Mouse (Mus musculus) limb, embryonic 13.5 days (tissue): Measurements from ENCODE around the gene Vmn2r83. TPM values are rescaled to one million over a fixed set of nuclear protein-coding genes. Genes with fewer than 3 reads are reported as not detected.

Source experiments
- ATAC-seq: fragments of 200-750 bp; cut with Nextera tagmentation; 2 replicates; pipeline ENCODE4 v1.8.0; 2017; ENCODE audit warnings: low read depth, moderate number of reproducible peaks, moderate TSS enrichment; ENCODE audit not compliant: low FRiP score
- H3K27ac ChIP-seq: fragments of 300-500 bp; sonication (generic); 2 replicates; pipeline ENCODE4 v1.5.1; 2015; ENCODE audit warnings: inconsistent platforms, mild to moderate bottlenecking, moderate library complexity
- H3K27me3 ChIP-seq: fragments of 300-500 bp; sonication (generic); 2 replicates; pipeline ENCODE4 v1.6.1; 2015; ENCODE audit warnings: mild to moderate bottlenecking, inconsistent platforms
- H3K36me3 ChIP-seq: fragments of 300-500 bp; sonication (generic); 2 replicates; pipeline ENCODE4 v1.6.1; 2015; ENCODE audit warnings: inconsistent platforms, mild to moderate bottlenecking, moderate library complexity
- H3K4me1 ChIP-seq: fragments of 300-500 bp; sonication (generic); 2 replicates; pipeline ENCODE4 v1.6.1; 2015; ENCODE audit warnings: inconsistent platforms
- H3K4me2 ChIP-seq: fragments of 300-500 bp; sonication (generic); replicated peaks from 2 replicates; pipeline ENCODE4 v1.6.1; 2015; ENCODE audit warnings: inconsistent platforms, mild to moderate bottlenecking, moderate library complexity
- H3K4me3 ChIP-seq: fragments of 300-500 bp; sonication (generic); 2 replicates; pipeline ENCODE4 v1.5.1; 2015; ENCODE audit warnings: moderate library complexity, mild to moderate bottlenecking, inconsistent platforms
- H3K9ac ChIP-seq: fragments of 300-500 bp; sonication (generic); 2 replicates; pipeline ENCODE4 v1.6.1; 2015; ENCODE audit warnings: mild to moderate bottlenecking, inconsistent platforms
- H3K9me3 ChIP-seq: fragments of 300-500 bp; sonication (generic); 2 replicates; pipeline ENCODE4 v1.6.1; 2016; ENCODE audit warnings: inconsistent platforms
- WGBS: fragments of 180-500 bp; shearing (Covaris S2); methylation state at CpG from one replicate; pipeline ENCODE4 v1.1.7; 2015; 5-methylcytosine and 5-hydroxymethylcytosine counted together
- polyA plus RNA-seq: library from polyadenylated mRNA; unstranded; fragments of >200 nt; fragmentation: Nextera tagmentation; extraction: Ambion mirVana; gene quantifications from 2 replicates; pipeline ENCODE4 v1.2.1, GENCODE M21; 2015

Vmn2r83 gene
- polyA plus RNA-seq, 1 experiment from 2014 or later, result not detected

GRCm38 (mm10) chr10:79530241-79530640 lies 61.7 kb downstream of the Vmn2r83 start:
- H3K27me3 ChIP-seq, result no peaks in the 10 kb centered on the region
- no peak overlapping the region for H3K4me3 ChIP-seq
- no peak overlapping the region for H3K9ac ChIP-seq
- WGBS, result 72% methylated on average over 8 of the region's 8 CpGs
- H3K36me3 ChIP-seq, result peaks cover 35% of the 10 kb centered on the region
- no peaks in the 10 kb centered on the region for H3K9me3 ChIP-seq
- H3K4me1 ChIP-seq, result peaks cover 14% of the 10 kb centered on the region; the same call in 1 of the 2 replicates
- no peak overlapping the region for H3K4me2 ChIP-seq
- ATAC-seq, result no peak
- H3K27ac ChIP-seq, result no peak overlapping the region

- peaks cover 14% of the 10 kb centered on the region; the same call in 1 of the 2 replicates for H3K4me1 ChIP-seq
- H3K36me3 ChIP-seq, result peaks cover 30% of the 10 kb centered on the region
- H3K9me3 ChIP-seq, result no peaks in the 10 kb centered on the region
- H3K27me3 ChIP-seq, result no peaks in the 10 kb centered on the region
- H3K9ac ChIP-seq, result no peak overlapping the region; the same call in 1 of the 2 replicates
- no peak overlapping the region for H3K4me3 ChIP-seq
- 92% methylated on average over 13 of the region's 13 CpGs for WGBS
- no peak overlapping the region for H3K27ac ChIP-seq
- no peak for ATAC-seq
- H3K4me2 ChIP-seq, result no peak overlapping the region
These were observed 62.2 kb downstream of the Vmn2r83 start for GRCm38 (mm10) chr10:79530721-79531120.

- no peaks in the 10 kb centered on the region for H3K27me3 ChIP-seq
- WGBS, result 81% methylated on average over 3 of the region's 3 CpGs
- H3K36me3 ChIP-seq, result peaks cover 23% of the 10 kb centered on the region
- H3K9me3 ChIP-seq, result no peaks in the 10 kb centered on the region
- no peak overlapping the region for H3K4me3 ChIP-seq
- H3K4me1 ChIP-seq, result peaks cover 14% of the 10 kb centered on the region; the same call in 1 of the 2 replicates
- H3K9ac ChIP-seq, result no peak overlapping the region
- no peak overlapping the region for H3K27ac ChIP-seq
- ATAC-seq, result no peak
- H3K4me2 ChIP-seq, result no peak overlapping the region
These were observed 63.1 kb downstream of the Vmn2r83 start for GRCm38 (mm10) chr10:79531593-79531992.

- Histone ChIP-seq H3K4me3 (peak overlapping the region; percentile 68), H3K36me3 (peaks cover 12% of the 10 kb centered on the region), H3K27ac (no peak overlapping the region), H3K9ac (peak overlapping the region; percentile 79), H3K27me3 (no peaks in the 10 kb centered on the region), H3K4me2 (peak overlapping the region; percentile 96), H3K4me1 (peaks cover 14% of the 10 kb centered on the region; the same call in 1 of the 2 replicates), H3K9me3 (no peaks in the 10 kb centered on the region)
- WGBS, result 29% methylated on average over 3 of the region's 3 CpGs
- peak; percentile 2; the same call in 1 of the 2 replicates for ATAC-seq
These were observed 64.1 kb downstream of the Vmn2r83 start for GRCm38 (mm10) chr10:79532678-79533077.

- peak within 1 kb of the TSS; percentile 68 for H3K4me3 ChIP-seq
- WGBS, result under 1% methylated on average over 52 of the region's 52 CpGs
- peaks cover 14% of the 10 kb centered on the region; the same call in 1 of the 2 replicates for H3K4me1 ChIP-seq
- H3K27me3 ChIP-seq, result no peaks in the 10 kb centered on the region
- ATAC-seq, result peak; percentile 79
- H3K9ac ChIP-seq, result peak within 1 kb of the TSS; percentile 79
- H3K9me3 ChIP-seq, result no peaks in the 10 kb centered on the region
- peaks cover 14% of the 10 kb centered on the region for H3K36me3 ChIP-seq
- peak within 1 kb of the TSS; percentile 96 for H3K4me2 ChIP-seq
- no peak within 1 kb of the TSS for H3K27ac ChIP-seq
These were observed 64.8 kb downstream of the Vmn2r83 start, which contains the start of gene Plpp2 for GRCm38 (mm10) chr10:79533126-79533911. Gene Plpp2 (minus strand): TSS chr10:79533796.

GRCm38 (mm10) chr10:79534426-79534825 lies 65.9 kb downstream of the Vmn2r83 start:
- ATAC-seq, result no peak
- Histone ChIP-seq H3K9me3 (no peaks in the 10 kb centered on the region), H3K4me2 (peak overlapping the region; percentile 96), H3K4me1 (peaks cover 14% of the 10 kb centered on the region; the same call in 1 of the 2 replicates), H3K4me3 (no peak overlapping the region), H3K27me3 (no peaks in the 10 kb centered on the region), H3K36me3 (peaks cover 21% of the 10 kb centered on the region), H3K9ac (no peak overlapping the region), H3K27ac (no peak overlapping the region)
- WGBS, result 83% methylated on average over 2 of the region's 2 CpGs

DNA sequence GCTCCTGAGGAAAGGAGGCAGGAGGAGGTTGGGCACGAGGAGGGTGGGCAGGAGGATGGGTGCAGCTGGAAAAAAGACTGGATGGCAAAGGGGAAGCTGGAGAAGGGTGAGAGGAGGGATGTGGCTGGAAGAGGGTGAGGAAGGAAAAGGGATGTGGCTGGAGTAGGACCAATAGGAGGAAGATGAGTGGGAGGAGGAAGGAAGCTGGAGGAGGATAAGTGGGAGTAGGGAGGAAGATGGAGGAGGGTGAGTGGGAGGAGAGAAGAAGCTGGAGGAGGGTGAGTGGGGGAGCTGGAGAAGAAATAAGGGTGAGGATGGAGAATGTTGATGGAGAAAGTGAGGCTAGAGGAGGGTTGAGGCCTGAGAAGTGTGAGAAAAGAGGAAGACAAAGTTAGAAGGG lies 66.9 kb downstream of the Vmn2r83 start:
- Histone ChIP-seq H3K27me3 (no peaks in the 10 kb centered on the region), H3K4me2 (no peak overlapping the region), H3K27ac (no peak overlapping the region), H3K4me1 (peaks cover 14% of the 10 kb centered on the region; the same call in 1 of the 2 replicates), H3K4me3 (no peak overlapping the region), H3K36me3 (peaks cover 25% of the 10 kb centered on the region), H3K9me3 (no peaks in the 10 kb centered on the region), H3K9ac (no peak overlapping the region)
- WGBS, result 57% methylated on average over 1 of the region's 1 CpGs
- ATAC-seq, result no peak

- H3K27ac ChIP-seq, result no peak overlapping the region
- no peak overlapping the region for H3K4me2 ChIP-seq
- no peak overlapping the region for H3K4me3 ChIP-seq
- peaks cover 35% of the 10 kb centered on the region for H3K36me3 ChIP-seq
- WGBS, result 75% methylated on average over 12 of the region's 12 CpGs
- no peaks in the 10 kb centered on the region for H3K9me3 ChIP-seq
- ATAC-seq, result no peak
- no peaks in the 10 kb centered on the region for H3K27me3 ChIP-seq
- H3K9ac ChIP-seq, result no peak overlapping the region
- H3K4me1 ChIP-seq, result peaks cover 14% of the 10 kb centered on the region; the same call in 1 of the 2 replicates
These were observed 68.0 kb downstream of the Vmn2r83 start for GRCm38 (mm10) chr10:79536461-79537080.

GRCm38 (mm10) chr10:79537271-79537670 lies 68.7 kb downstream of the Vmn2r83 start:
- no peak overlapping the region for H3K4me2 ChIP-seq
- H3K4me1 ChIP-seq, result peaks cover 14% of the 10 kb centered on the region; the same call in 1 of the 2 replicates
- 85% methylated on average over 7 of the region's 7 CpGs for WGBS
- no peaks in the 10 kb centered on the region for H3K27me3 ChIP-seq
- no peak for ATAC-seq
- no peaks in the 10 kb centered on the region for H3K9me3 ChIP-seq
- H3K27ac ChIP-seq, result no peak overlapping the region
- H3K4me3 ChIP-seq, result no peak overlapping the region
- H3K9ac ChIP-seq, result no peak overlapping the region
- peaks cover 42% of the 10 kb centered on the region for H3K36me3 ChIP-seq

DNA sequence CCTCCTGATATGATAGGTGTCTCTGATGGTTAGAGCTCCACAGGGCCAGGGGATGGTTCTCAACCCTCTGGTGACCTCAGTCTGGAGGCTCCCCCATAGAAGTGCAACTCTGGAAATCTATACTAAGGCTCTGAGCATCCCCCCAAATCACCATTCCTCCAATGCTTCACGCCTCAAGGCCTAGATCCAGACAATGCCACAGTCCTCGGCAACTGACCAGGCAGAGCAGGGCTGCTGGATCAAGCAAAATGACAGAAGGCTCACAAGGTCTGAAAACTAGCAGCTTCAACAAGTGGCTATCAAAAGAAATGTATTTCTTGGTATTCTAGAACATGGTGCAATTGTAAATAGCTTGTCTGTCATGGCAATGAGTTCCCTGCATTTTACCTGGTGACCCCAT lies 69.2 kb downstream of the Vmn2r83 start:
- H3K27me3 ChIP-seq, result no peaks in the 10 kb centered on the region

GRCm38 (mm10) chr10:79538323-79538722 lies 69.8 kb downstream of the Vmn2r83 start:
- Histone ChIP-seq H3K27me3 (no peaks in the 10 kb centered on the region), H3K9me3 (no peaks in the 10 kb centered on the region), H3K9ac (no peak overlapping the region), H3K4me1 (peaks cover 4% of the 10 kb centered on the region; the same call in 1 of the 2 replicates), H3K27ac (no peak overlapping the region), H3K36me3 (peaks cover 52% of the 10 kb centered on the region), H3K4me3 (no peak overlapping the region), H3K4me2 (no peak overlapping the region)
- 93% methylated on average over 3 of the region's 3 CpGs for WGBS
- no peak for ATAC-seq

More for the DNA sequence above, 69.2 kb downstream of the Vmn2r83 start:
- no peak for ATAC-seq
- Histone ChIP-seq H3K4me1 (peaks cover 8% of the 10 kb centered on the region; the same call in 1 of the 2 replicates), H3K27ac (no peak overlapping the region), H3K9ac (no peak overlapping the region), H3K9me3 (no peaks in the 10 kb centered on the region), H3K36me3 (peaks cover 47% of the 10 kb centered on the region), H3K4me2 (no peak overlapping the region), H3K4me3 (no peak overlapping the region)
- 90% methylated on average over 2 of the region's 2 CpGs for WGBS

DNA sequence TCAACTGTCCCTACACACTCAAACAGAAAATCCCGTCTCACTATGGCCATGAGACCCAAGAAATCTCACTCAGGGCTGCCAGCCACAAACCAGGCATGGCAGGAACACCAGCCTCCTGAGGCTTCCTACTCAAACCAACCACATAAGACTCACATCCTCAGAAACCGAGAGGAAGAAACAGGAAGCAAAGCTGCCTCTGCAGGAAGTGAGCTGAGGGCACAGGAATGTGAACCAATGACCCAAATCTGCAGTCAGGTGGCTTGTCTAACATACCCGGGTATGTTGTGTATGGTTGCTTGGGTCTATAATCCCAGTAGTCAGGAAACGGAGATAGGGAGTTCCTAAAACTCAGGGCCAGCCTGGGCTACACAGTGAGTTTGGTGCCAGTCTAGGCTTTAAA lies 70.3 kb downstream of the Vmn2r83 start:
- WGBS, result 69% methylated on average over 4 of the region's 4 CpGs

More for the DNA sequence above, 70.3 kb downstream of the Vmn2r83 start:
- peaks cover 2% of the 10 kb centered on the region; the same call in 1 of the 2 replicates for H3K4me1 ChIP-seq
- no peak overlapping the region for H3K27ac ChIP-seq
- H3K9me3 ChIP-seq, result no peaks in the 10 kb centered on the region
- no peak for ATAC-seq
- no peak overlapping the region for H3K4me3 ChIP-seq
- no peak overlapping the region for H3K4me2 ChIP-seq
- no peaks in the 10 kb centered on the region for H3K27me3 ChIP-seq
- H3K9ac ChIP-seq, result no peak overlapping the region
- peaks cover 58% of the 10 kb centered on the region for H3K36me3 ChIP-seq
